Mouse (Mus musculus): ENCODE measurements at regions not wholly inside any gene's neighbourhood (a gene's known extent, or its start where the extent isn't known, plus 50 kb on each side); places are given as distances from the start of the nearest gene placed in this dataset.

DNA sequence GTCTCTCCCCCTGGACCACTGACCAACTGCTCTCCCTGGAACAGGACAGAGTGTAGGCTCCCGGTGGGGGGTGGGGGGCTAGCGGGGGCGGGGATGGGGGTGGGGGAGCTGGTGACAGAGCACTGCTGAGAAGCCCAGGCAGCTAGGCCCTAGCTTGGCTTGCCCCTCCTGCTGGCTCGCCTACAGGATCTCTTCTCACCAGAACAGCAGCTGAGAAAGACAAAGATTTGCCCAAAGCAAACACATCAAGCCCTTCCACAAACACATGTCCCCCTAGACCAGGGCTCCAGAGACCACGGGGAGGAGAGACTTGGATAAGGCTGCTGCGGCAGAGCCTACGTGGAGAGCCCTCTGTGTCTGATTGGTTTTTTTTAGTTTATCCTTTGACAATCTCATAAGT is 100.8 kb downstream of the 1700001O22Rik start:
- TF ChIP-seq USF1 (IDR thresholded peaks at IDR 0.05; ENCODE audit: low read depth, low read length): no peak
- no peak for TF ChIP-seq ZMIZ1 (IDR thresholded peaks at IDR 0.05; ENCODE audit: low read depth, low read length)
- TF ChIP-seq JUND (conservative IDR thresholded peaks at IDR 0.05; ENCODE audit: low read depth, low read length): no peak
- TF ChIP-seq CTCF (conservative IDR thresholded peaks at IDR 0.05 in 1 of 2, IDR thresholded peaks at IDR 0.05 in 1 of 2; ENCODE audit: low read depth in 2 of 2, low read length in 2 of 2): no peak
- no peak for TF ChIP-seq E2F4 (IDR thresholded peaks at IDR 0.05; ENCODE audit: insufficient replicate concordance, low read depth, low read length)
- no peak for TF ChIP-seq EP300 (IDR thresholded peaks at IDR 0.05; ENCODE audit: low read length)

Measured in CH12.LX (cell line).